Mouse (Mus musculus) embryonic facial prominence, embryonic 12.5 days (tissue): ENCODE data around the gene Mpp2. TPM values are rescaled to one million over a fixed set of nuclear protein-coding genes. Genes with fewer than 3 reads are reported as not detected.

Source experiments
- ATAC-seq: fragments of 200-750 bp; cut with Nextera tagmentation; 2 replicates; pipeline ENCODE4 v1.8.0; 2017; ENCODE audit not compliant: insufficient number of reproducible peaks, insufficient read depth, low FRiP score, low TSS enrichment
- H3K27ac ChIP-seq: fragments of 300-500 bp; sonication (generic); 2 replicates; pipeline ENCODE4 v1.5.1; 2016; ENCODE audit warnings: mild to moderate bottlenecking
- H3K27me3 ChIP-seq: fragments of 300-500 bp; sonication (generic); 2 replicates; pipeline ENCODE4 v1.6.1; 2016; ENCODE audit warnings: mild to moderate bottlenecking, moderate library complexity
- H3K36me3 ChIP-seq: fragments of 300-500 bp; sonication (generic); 2 replicates; pipeline ENCODE4 v1.6.1; 2016; ENCODE audit warnings: mild to moderate bottlenecking
- H3K4me1 ChIP-seq: fragments of 300-500 bp; sonication (generic); 2 replicates; pipeline ENCODE4 v1.6.1; 2016
- H3K4me2 ChIP-seq: fragments of 300-500 bp; sonication (generic); replicated peaks from 2 replicates; pipeline ENCODE4 v1.6.1; 2016; ENCODE audit warnings: mild to moderate bottlenecking, moderate library complexity
- H3K4me3 ChIP-seq: fragments of 300-500 bp; sonication (generic); 2 replicates; pipeline ENCODE4 v1.5.1; 2016; ENCODE audit warnings: mild to moderate bottlenecking
- H3K9ac ChIP-seq: fragments of 300-500 bp; sonication (generic); 2 replicates; pipeline ENCODE4 v1.6.1; 2016; ENCODE audit warnings: mild to moderate bottlenecking, moderate library complexity
- H3K9me3 ChIP-seq: fragments of 300-500 bp; sonication (generic); 2 replicates; pipeline ENCODE4 v1.6.1; 2016; ENCODE audit warnings: mild to moderate bottlenecking, moderate library complexity
- WGBS: fragments of 180-500 bp; shearing (Covaris S2); methylation state at CpG from one replicate; pipeline ENCODE4 v1.1.7; 2016; 5-methylcytosine and 5-hydroxymethylcytosine counted together
- polyA plus RNA-seq: library from polyadenylated mRNA; unstranded; fragments of >200 nt; fragmentation: Nextera tagmentation; extraction: Ambion mirVana; gene quantifications from 2 replicates; pipeline ENCODE4 v1.2.1, GENCODE M21; 2016

The Mpp2 gene
- polyA plus RNA-seq, 1 experiment from 2014 or later: 12.8 TPM

- no peak overlapping the region for H3K4me2 ChIP-seq
- no peak overlapping the region for H3K9ac ChIP-seq
- 55% methylated on average over 14 of the region's 14 CpGs for WGBS
- no peaks in the 10 kb centered on the region for H3K4me1 ChIP-seq
- 0 out of 2 replicates have a peak, but pooled peaks cover 5% of the 10 kb centered on the region for H3K27me3 ChIP-seq
- H3K27ac ChIP-seq: no peak overlapping the region
- no peak overlapping the region for H3K4me3 ChIP-seq
- H3K9me3 ChIP-seq: peaks cover 12% of the 10 kb centered on the region
- H3K36me3 ChIP-seq: no peaks in the 10 kb centered on the region
- ATAC-seq: no peak
Observed at GRCm38 (mm10) chr11:102049875-102050482, 38.3 kb downstream of the Mpp2 start.

- Histone ChIP-seq H3K4me1 (no peaks in the 10 kb centered on the region), H3K27ac (no peak overlapping the region), H3K36me3 (no peaks in the 10 kb centered on the region), H3K4me2 (no peak overlapping the region), H3K9me3 (peaks cover 14% of the 10 kb centered on the region), H3K9ac (peak overlapping the region; percentile 4; the same call in 1 of the 2 replicates), H3K4me3 (no peak overlapping the region), H3K27me3 (no peaks in the 10 kb centered on the region)
- no peak for ATAC-seq
- 81% methylated on average over 9 of the region's 9 CpGs for WGBS
Observed at GRCm38 (mm10) chr11:102046607-102047006, 41.7 kb downstream of the Mpp2 start.

GRCm38 (mm10) chr11:102044691-102045212 lies 43.6 kb downstream of the Mpp2 start:
- Histone ChIP-seq H3K9me3 (peaks cover 14% of the 10 kb centered on the region), H3K27ac (no peak overlapping the region), H3K9ac (no peak overlapping the region), H3K4me2 (no peak overlapping the region), H3K4me1 (no peaks in the 10 kb centered on the region), H3K27me3 (no peaks in the 10 kb centered on the region), H3K36me3 (no peaks in the 10 kb centered on the region), H3K4me3 (no peak overlapping the region)
- 88% methylated on average over 7 of the region's 7 CpGs for WGBS
- ATAC-seq: no peak

GRCm38 (mm10) chr11:102043381-102043780 lies 44.9 kb downstream of the Mpp2 start:
- Histone ChIP-seq H3K4me1 (no peaks in the 10 kb centered on the region), H3K9ac (no peak overlapping the region), H3K4me2 (no peak overlapping the region), H3K27me3 (no peaks in the 10 kb centered on the region), H3K9me3 (peaks cover 14% of the 10 kb centered on the region), H3K36me3 (no peaks in the 10 kb centered on the region), H3K4me3 (no peak overlapping the region), H3K27ac (no peak overlapping the region)
- 88% methylated on average over 6 of the region's 6 CpGs for WGBS
- ATAC-seq: no peak

- Histone ChIP-seq H3K27ac (no peak overlapping the region), H3K4me2 (no peak overlapping the region), H3K27me3 (no peaks in the 10 kb centered on the region), H3K9me3 (peaks cover 14% of the 10 kb centered on the region), H3K9ac (no peak overlapping the region), H3K36me3 (no peaks in the 10 kb centered on the region), H3K4me3 (no peak overlapping the region), H3K4me1 (no peaks in the 10 kb centered on the region)
- ATAC-seq: no peak
- 92% methylated on average over 13 of the region's 14 CpGs for whole genome bisulfite sequencing
Observed at GRCm38 (mm10) chr11:102042971-102043370, 45.3 kb downstream of the Mpp2 start.

DNA sequence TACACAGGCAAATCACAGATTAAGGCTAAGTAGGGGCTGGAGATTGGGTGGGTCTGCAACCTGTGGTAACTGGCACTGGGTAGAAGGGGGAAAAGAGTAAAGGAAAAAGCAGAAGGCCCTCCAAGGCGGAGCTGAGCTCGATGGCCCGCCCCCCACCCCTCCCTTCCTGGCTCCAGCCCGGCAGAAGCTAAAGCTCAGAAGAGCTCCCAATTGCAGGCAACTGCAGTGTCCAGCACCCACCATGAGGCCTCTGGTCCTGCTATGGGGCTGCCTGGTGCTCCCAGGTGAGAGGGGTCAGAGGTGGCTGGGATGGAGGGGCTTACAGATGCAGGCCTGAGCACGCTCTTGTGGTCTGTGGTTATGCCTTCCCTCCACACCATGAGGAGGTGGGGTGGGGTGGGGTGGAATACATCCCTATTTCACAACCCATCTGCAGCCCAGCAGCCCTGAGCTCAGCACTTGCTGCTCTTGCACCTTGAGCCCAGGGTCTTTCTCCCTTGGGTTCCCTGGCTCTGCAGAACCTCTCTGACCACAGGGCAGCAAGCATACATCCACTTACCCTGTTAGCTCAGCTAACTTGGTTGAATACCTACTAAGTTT lies 46.9 kb downstream of the Mpp2 start, which contains the start of gene Cd300lg:
Cd300lg (plus strand) TSS at position 160 of the 600 bp plus-strand sequence.
- Histone ChIP-seq H3K27ac (no peak within 1 kb of the TSS), H3K36me3 (no peaks in the 10 kb centered on the region), H3K27me3 (peaks cover 5% of the 10 kb centered on the region; the same call in 1 of the 2 replicates), H3K9ac (no peak within 1 kb of the TSS), H3K4me1 (no peaks in the 10 kb centered on the region), H3K4me3 (no peak within 1 kb of the TSS), H3K9me3 (peaks cover 11% of the 10 kb centered on the region), H3K4me2 (no peak within 1 kb of the TSS)
- 57% methylated on average over 5 of the region's 5 CpGs for WGBS
- no peak for ATAC-seq

DNA sequence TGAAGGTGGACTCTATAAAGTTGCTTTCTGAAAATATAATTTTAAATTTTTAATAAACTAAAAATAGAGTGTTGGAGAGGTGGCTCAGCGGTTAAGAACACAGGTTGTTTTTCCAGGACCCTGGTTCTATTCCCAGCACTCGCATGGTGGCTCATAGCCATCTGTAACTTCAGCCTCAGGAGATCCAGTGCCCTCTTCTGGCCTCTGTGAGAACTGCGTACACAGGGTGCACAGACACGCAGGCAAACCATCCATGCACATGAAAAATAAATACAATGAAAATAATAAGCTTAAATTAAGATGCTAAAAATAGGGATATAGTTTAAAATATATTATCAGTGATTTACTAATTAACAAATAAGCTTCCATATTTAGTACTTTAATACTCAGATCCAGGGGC lies 47.7 kb downstream of the Mpp2 start:
- Histone ChIP-seq H3K9me3 (peaks cover 8% of the 10 kb centered on the region), H3K4me3 (no peak overlapping the region), H3K27ac (no peak overlapping the region), H3K9ac (no peak overlapping the region), H3K36me3 (no peaks in the 10 kb centered on the region), H3K4me1 (no peaks in the 10 kb centered on the region), H3K4me2 (no peak overlapping the region), H3K27me3 (peaks cover 5% of the 10 kb centered on the region; the same call in 1 of the 2 replicates)
- ATAC-seq: no peak
- WGBS: 66% methylated on average over 4 of the region's 4 CpGs

DNA sequence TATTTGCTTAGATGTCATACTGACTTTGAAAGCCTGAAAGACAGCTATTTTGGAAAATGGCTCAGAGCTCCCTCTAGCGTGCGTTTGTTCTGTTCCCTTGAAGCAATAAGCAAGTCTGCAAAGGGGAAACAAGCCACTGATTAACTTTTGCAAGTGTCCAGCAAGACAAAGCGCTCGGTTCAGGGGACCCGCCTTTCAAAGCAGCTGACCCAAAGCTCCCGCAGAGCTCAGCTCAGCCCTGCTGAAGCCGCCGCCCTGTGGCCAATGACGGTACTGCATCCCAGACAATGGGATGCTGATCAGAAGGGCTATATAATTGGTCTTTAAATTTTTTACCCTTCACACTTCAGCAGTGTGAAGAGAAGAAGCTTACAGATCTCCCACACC lies 48.2 kb downstream of the Mpp2 start:
- H3K4me1 ChIP-seq: no peaks in the 10 kb centered on the region
- H3K27ac ChIP-seq: no peak overlapping the region
- H3K9me3 ChIP-seq: peaks cover 3% of the 10 kb centered on the region; the same call in 1 of the 2 replicates
- no peak for ATAC-seq
- peaks cover 5% of the 10 kb centered on the region; the same call in 1 of the 2 replicates for H3K27me3 ChIP-seq
- WGBS: under 1% methylated on average over 9 of the region's 9 CpGs
- no peak overlapping the region for H3K4me3 ChIP-seq
- H3K4me2 ChIP-seq: no peak overlapping the region
- no peaks in the 10 kb centered on the region for H3K36me3 ChIP-seq
- H3K9ac ChIP-seq: no peak overlapping the region

- Histone ChIP-seq H3K36me3 (no peaks in the 10 kb centered on the region), H3K4me1 (no peaks in the 10 kb centered on the region), H3K9ac (no peak overlapping the region), H3K4me2 (no peak overlapping the region), H3K9me3 (no peaks in the 10 kb centered on the region), H3K27ac (no peak overlapping the region), H3K4me3 (no peak overlapping the region), H3K27me3 (peaks cover 5% of the 10 kb centered on the region; the same call in 1 of the 2 replicates)
- 71% methylated on average over 13 of the region's 13 CpGs for WGBS
- ATAC-seq: no peak
Observed at GRCm38 (mm10) chr11:102039487-102040137, 48.7 kb downstream of the Mpp2 start.

- ATAC-seq: no peak
- H3K4me2 ChIP-seq: no peak overlapping the region
- H3K4me3 ChIP-seq: no peak overlapping the region
- no peaks in the 10 kb centered on the region for H3K9me3 ChIP-seq
- no peaks in the 10 kb centered on the region for H3K36me3 ChIP-seq
- H3K4me1 ChIP-seq: no peaks in the 10 kb centered on the region
- no peak overlapping the region for H3K9ac ChIP-seq
- H3K27me3 ChIP-seq: peaks cover 5% of the 10 kb centered on the region; the same call in 1 of the 2 replicates
- 84% methylated on average over 6 of the region's 6 CpGs for WGBS
- H3K27ac ChIP-seq: no peak overlapping the region
Observed at GRCm38 (mm10) chr11:102037789-102038188, 50.5 kb downstream of the Mpp2 start.

DNA sequence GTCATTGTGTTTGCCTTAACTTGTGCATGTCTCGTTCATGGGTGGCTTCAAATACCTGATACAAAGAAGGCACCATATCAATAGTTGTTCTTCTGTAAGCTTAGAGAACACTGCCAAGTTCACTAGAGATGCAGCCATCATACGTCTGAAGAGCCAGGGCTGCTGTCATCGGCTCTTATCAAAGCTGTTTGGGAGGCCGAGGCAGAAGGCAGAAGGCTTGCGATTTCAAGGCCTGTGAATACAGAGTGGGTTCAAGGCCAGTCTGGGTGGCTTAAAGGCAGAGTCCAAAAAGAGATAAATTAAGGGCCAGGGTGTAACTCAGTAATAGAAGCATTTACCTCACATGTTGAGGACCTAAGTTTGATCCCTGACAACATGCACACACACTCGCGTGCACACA lies 52.0 kb downstream of the Mpp2 start:
- Histone ChIP-seq H3K4me1 (no peaks in the 10 kb centered on the region), H3K27me3 (peaks cover 5% of the 10 kb centered on the region; the same call in 1 of the 2 replicates), H3K9me3 (no peaks in the 10 kb centered on the region), H3K36me3 (no peaks in the 10 kb centered on the region), H3K4me3 (no peak overlapping the region), H3K9ac (no peak overlapping the region), H3K27ac (no peak overlapping the region), H3K4me2 (no peak overlapping the region)
- 85% methylated on average over 7 of the region's 7 CpGs for WGBS
- no peak for ATAC-seq
